Mouse (Mus musculus) erythroblast, embryonic 14.5 days (primary cell): ENCODE data around the gene Zbtb8os.

ENCODE experiments used
- GATA1 ChIP-seq: IDR thresholded peaks from 2 replicates; pipeline ENCODE4 v1.6.1; 2012; ENCODE audit warnings: low read length, inconsistent platforms, mixed read lengths
- TAL1 ChIP-seq: IDR thresholded peaks from 3 replicates; pipeline ENCODE4 v1.6.1; 2012; ENCODE audit warnings: low read length, inconsistent platforms, mixed read lengths

DNA sequence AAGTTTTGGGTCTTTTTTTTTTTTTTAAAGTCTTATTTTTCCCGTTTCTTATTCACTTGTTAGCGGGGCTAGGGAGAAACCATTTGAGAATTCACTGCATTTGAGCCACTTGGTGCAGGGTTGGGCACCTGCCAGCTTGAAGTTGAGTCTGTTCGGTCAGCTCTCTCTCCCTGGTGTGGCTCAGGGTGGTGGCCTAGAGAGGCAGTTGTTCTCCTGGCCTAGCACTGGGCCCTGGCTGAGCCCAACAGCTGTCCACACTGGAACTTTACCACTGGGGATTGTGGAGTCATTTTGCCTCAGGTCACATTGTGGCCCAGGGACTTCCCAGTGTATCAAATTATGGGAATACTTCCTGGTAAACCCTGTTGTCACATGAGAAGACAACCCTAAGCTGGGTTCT lies 47.4 kb upstream of the Zbtb8os start:
- TF ChIP-seq GATA1 (no peak), TAL1 (no peak)
